Mouse (Mus musculus): ENCODE data around the gene Bcl10.
A peak's percentile ranks its signal among the peaks of the same experiment; 100 is the strongest.
"Not testable (repeated sequence)": the region's sequence is repeated elsewhere in the genome, so short reads cannot be mapped to it uniquely, and the experiment has no call there.

Bcl10 gene

GRCm38 (mm10) chr3:145913263-145913662 is 9.3 kb upstream of the Bcl10 start:
- DNase-seq (ENCODE audit: low read depth, low spot score): no peak

GRCm38 (mm10) chr3:145913942-145914341 is 8.7 kb upstream of the Bcl10 start:
- not testable (repeated sequence) for DNase-seq (ENCODE audit: low read depth, low spot score)

GRCm38 (mm10) chr3:145916374-145916773 is 6.2 kb upstream of the Bcl10 start:
- no peak for DNase-seq (ENCODE audit: low read depth, low spot score)

GRCm38 (mm10) chr3:145916826-145917225 is 5.8 kb upstream of the Bcl10 start:
- DNase-seq (ENCODE audit: low read depth, low spot score): no peak

GRCm38 (mm10) chr3:145922971-145923370 is 367 bp downstream of the Bcl10 start:
- no peak for DNase-seq (ENCODE audit: low read depth, low spot score)

- peak; percentile 99 for DNase-seq (ENCODE audit: low read depth, low spot score)
Measured at GRCm38 (mm10) chr3:145923874-145924577, 1.4 kb downstream of the Bcl10 start.

- no peak for DNase-seq (ENCODE audit: low read depth, low spot score)
Measured at GRCm38 (mm10) chr3:145924649-145925337, 2.2 kb downstream of the Bcl10 start.

- no peak for DNase-seq (ENCODE audit: low read depth, low spot score)
Measured at GRCm38 (mm10) chr3:145925506-145925905, 2.9 kb downstream of the Bcl10 start.

GRCm38 (mm10) chr3:145929525-145930400 is 7.2 kb downstream of the Bcl10 start:
- no peak for DNase-seq (ENCODE audit: low read depth, low spot score)

GRCm38 (mm10) chr3:145933845-145934244 is 11.2 kb downstream of the Bcl10 start:
- DNase-seq (ENCODE audit: low read depth, low spot score): no peak

- peak; percentile 86 for DNase-seq (ENCODE audit: low read depth, low spot score)
Measured at GRCm38 (mm10) chr3:145937505-145938404, 15.2 kb downstream of the Bcl10 start, which contains the start of gene 2410004B18Rik. Gene 2410004B18Rik, plus strand, starts transcription at chr3:145938014.

- no peak for DNase-seq (ENCODE audit: low read depth, low spot score)
Measured at GRCm38 (mm10) chr3:145938405-145939349, 16.1 kb downstream of the Bcl10 start.

GRCm38 (mm10) chr3:145939402-145939801 is 16.8 kb downstream of the Bcl10 start:
- no peak for DNase-seq (ENCODE audit: low read depth, low spot score)

GRCm38 (mm10) chr3:145939971-145940370 is 17.4 kb downstream of the Bcl10 start:
- DNase-seq (ENCODE audit: low read depth, low spot score): no peak

- peak; percentile 65 for DNase-seq (ENCODE audit: low read depth, low spot score)
Measured at GRCm38 (mm10) chr3:145941971-145942370, 19.4 kb downstream of the Bcl10 start.

GRCm38 (mm10) chr3:145944348-145944747 is 21.7 kb downstream of the Bcl10 start:
- no peak for DNase-seq (ENCODE audit: low read depth, low spot score)

GRCm38 (mm10) chr3:145945904-145946303 is 23.3 kb downstream of the Bcl10 start:
- DNase-seq (ENCODE audit: low read depth, low spot score): no peak

GRCm38 (mm10) chr3:145946654-145947053 is 24.1 kb downstream of the Bcl10 start:
- no peak for DNase-seq (ENCODE audit: low read depth, low spot score)

GRCm38 (mm10) chr3:145947539-145948204 is 25.1 kb downstream of the Bcl10 start:
- no peak for DNase-seq (ENCODE audit: low read depth, low spot score)

Data from c-Kit-negative CD71-positive TER-119-positive erythroid progenitor cells, embryonic 14.5 days (primary cell).